Mouse (Mus musculus) cerebellum, adult 2 months (tissue): ENCODE measurements around the gene 1700125H20Rik. TPM values are rescaled to one million over a fixed set of nuclear protein-coding genes. Genes with fewer than 3 reads are reported as not detected.

Source experiments
- DNase-seq, 2 experiments: peaks; one replicate each; pipeline ENCODE4 v3.0.0; 2021
- H3K27ac ChIP-seq: fragments of 200-500 bp; 2 replicates; pipeline ENCODE4 v1.5.1; 2012; ENCODE audit warnings: low read length, control low read depth, inconsistent platforms; ENCODE audit not compliant: insufficient read depth
- H3K27me3 ChIP-seq: fragments of 200-500 bp; 2 replicates; pipeline ENCODE4 v1.6.1; 2012; ENCODE audit warnings: inconsistent platforms, mild to moderate bottlenecking, low read length, moderate library complexity; ENCODE audit not compliant: control insufficient read depth, insufficient read depth
- H3K4me1 ChIP-seq: fragments of 200-500 bp; 2 replicates; pipeline ENCODE4 v1.6.1; 2011; ENCODE audit warnings: low read length; ENCODE audit not compliant: control insufficient read depth, insufficient read depth
- H3K4me3 ChIP-seq: fragments of 200-500 bp; replicated peaks from 2 replicates; pipeline ENCODE3; 2011; ENCODE audit warnings: mild to moderate bottlenecking, low read depth, low read length, control low read depth; ENCODE audit not compliant: insufficient read depth
- CTCF ChIP-seq: fragments of 200-500 bp; IDR thresholded peaks from 2 replicates; pipeline ENCODE4 v1.5.1; 2011; ENCODE audit warnings: low read depth, mild to moderate bottlenecking, control low read depth, low read length, moderate library complexity, borderline replicate concordance; ENCODE audit not compliant: insufficient read depth
- POLR2A ChIP-seq: fragments of 200-500 bp; IDR thresholded peaks from 2 replicates; pipeline ENCODE4 v1.6.1; 2011; ENCODE audit warnings: low read length, control low read depth, borderline replicate concordance; ENCODE audit not compliant: insufficient read depth
- WGBS: fragments of 180-500 bp; shearing (Covaris S2); methylation state at CpG from one replicate; pipeline ENCODE4 v1.1.7; 2018; 5-methylcytosine and 5-hydroxymethylcytosine counted together
- polyA plus RNA-seq: library from polyadenylated mRNA; depleted of rRNA; stranded (reverse); fragments of >200 nt; gene quantifications from 2 replicates; pipeline ENCODE4 v1.2.3, GENCODE M21; 2012; rRNA removed

1700125H20Rik gene
- 0.24 TPM in 1 of 2 replicates, not detected in the other for polyA plus RNA-seq

GRCm38 (mm10) chr11:85170058-85170740 is at the start of gene 1700125H20Rik:
1700125H20Rik (plus strand) TSS chr11:85170404.
- Histone ChIP-seq H3K27me3 (no peaks in the 10 kb centered on the region), H3K4me1 (no peaks in the 10 kb centered on the region), H3K27ac (no peak within 1 kb of the TSS), H3K4me3 (peak within 1 kb of the TSS; percentile 49)
- peak; percentile 95 for TF ChIP-seq CTCF
- no peak for TF ChIP-seq POLR2A
- 12% methylated on average over 21 of the region's 21 CpGs for WGBS
- peak; percentile 83 to 90 for DNase-seq

GRCm38 (mm10) chr11:85122073-85122472 is 48.1 kb upstream of the 1700125H20Rik start:
- DNase-seq = no peak
- no peaks in the 10 kb centered on the region for H3K27me3 ChIP-seq
- TF ChIP-seq CTCF = no peak
- no peak for TF ChIP-seq POLR2A
- H3K4me1 ChIP-seq = no peaks in the 10 kb centered on the region
- H3K4me3 ChIP-seq = no peak overlapping the region
- 82% methylated on average over 1 of the region's 1 CpGs for WGBS
- H3K27ac ChIP-seq = no peak overlapping the region

GRCm38 (mm10) chr11:85123267-85123992 is 46.8 kb upstream of the 1700125H20Rik start:
- H3K4me3 ChIP-seq = no peak overlapping the region
- no peak overlapping the region for H3K27ac ChIP-seq
- WGBS = 91% methylated on average over 3 of the region's 3 CpGs
- no peak for TF ChIP-seq POLR2A
- no peak for TF ChIP-seq CTCF
- no peak for DNase-seq
- H3K4me1 ChIP-seq = no peaks in the 10 kb centered on the region
- no peaks in the 10 kb centered on the region for H3K27me3 ChIP-seq

- TF ChIP-seq POLR2A = no peak
- no peak for TF ChIP-seq CTCF
- H3K4me1 ChIP-seq = no peaks in the 10 kb centered on the region
Observed at GRCm38 (mm10) chr11:85126257-85127102, 43.7 kb upstream of the 1700125H20Rik start.

GRCm38 (mm10) chr11:85128883-85129282 is 41.3 kb upstream of the 1700125H20Rik start:
- DNase-seq = no peak
- no peak for TF ChIP-seq CTCF
- TF ChIP-seq POLR2A = no peak
- no peak overlapping the region for H3K27ac ChIP-seq
- H3K4me3 ChIP-seq = no peak overlapping the region
- no peaks in the 10 kb centered on the region for H3K27me3 ChIP-seq
- WGBS = 68% methylated on average over 1 of the region's 1 CpGs
- no peaks in the 10 kb centered on the region for H3K4me1 ChIP-seq

More at GRCm38 (mm10) chr11:85126257-85127102, 43.7 kb upstream of the 1700125H20Rik start:
- WGBS = 89% methylated on average over 2 of the region's 2 CpGs
- H3K27ac ChIP-seq = no peak overlapping the region
- no peaks in the 10 kb centered on the region for H3K27me3 ChIP-seq
- no peak overlapping the region for H3K4me3 ChIP-seq
- no peak for DNase-seq

- no peak overlapping the region for H3K27ac ChIP-seq
- TF ChIP-seq CTCF (no peak), POLR2A (no peak)
- no peaks in the 10 kb centered on the region for H3K4me1 ChIP-seq
- 84% methylated on average over 2 of the region's 2 CpGs for WGBS
- H3K27me3 ChIP-seq = no peaks in the 10 kb centered on the region
- no peak for DNase-seq
- no peak overlapping the region for H3K4me3 ChIP-seq
Observed at GRCm38 (mm10) chr11:85131542-85131941, 38.7 kb upstream of the 1700125H20Rik start.

- under 1% methylated on average over 17 of the region's 17 CpGs for WGBS
- H3K4me3 ChIP-seq = peak overlapping the region; percentile 97
- no peaks in the 10 kb centered on the region for H3K27me3 ChIP-seq
- H3K4me1 ChIP-seq = no peaks in the 10 kb centered on the region
- DNase-seq = peak; percentile 30 to 32
- H3K27ac ChIP-seq = peak overlapping the region; percentile 18; the same call in 1 of the 2 replicates
- TF ChIP-seq CTCF (no peak), POLR2A (no peak)
Observed at GRCm38 (mm10) chr11:85138776-85139474, 31.3 kb upstream of the 1700125H20Rik start.
